Mouse (Mus musculus): ENCODE results near the gene Wdr70.

DNA sequence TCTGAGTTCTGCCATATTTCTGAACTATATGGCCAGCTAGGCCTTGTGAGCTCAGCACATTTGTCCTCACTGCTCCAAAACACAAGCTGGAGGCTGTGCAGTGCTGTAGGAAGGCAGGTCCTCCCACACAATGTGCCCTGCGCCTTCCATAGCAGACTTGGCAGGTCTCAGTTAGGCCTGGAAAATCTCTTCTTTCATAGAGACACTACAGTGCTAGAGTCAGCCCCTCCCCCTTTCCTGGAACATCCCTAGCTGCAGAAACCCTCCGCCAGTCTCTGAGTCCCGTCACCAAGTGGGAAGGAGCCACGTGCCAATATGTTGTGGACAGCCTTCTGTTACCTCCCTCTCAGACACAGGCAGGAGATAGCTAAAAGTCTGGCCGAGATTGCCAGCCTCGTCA, 273.5 kb downstream of the Wdr70 start:
- TF ChIP-seq USF1 (IDR thresholded peaks at IDR 0.05; ENCODE audit: low read depth, low read length) (no peak), EP300 (IDR thresholded peaks at IDR 0.05; ENCODE audit: low read length) (no peak), ZKSCAN1 (IDR thresholded peaks at IDR 0.05; ENCODE audit: borderline replicate concordance, low read depth, low read length) (no peak), CTCF (conservative IDR thresholded peaks at IDR 0.05 in 1 of 2, IDR thresholded peaks at IDR 0.05 in 1 of 2; ENCODE audit: low read depth in 2 of 2, low read length in 2 of 2) (no peak), MYC (IDR thresholded peaks at IDR 0.05; ENCODE audit: low read depth, low read length) (no peak), MXI1 (IDR thresholded peaks at IDR 0.05; ENCODE audit: low read depth, low read length) (no peak), JUND (conservative IDR thresholded peaks at IDR 0.05; ENCODE audit: low read depth, low read length) (no peak)
